Mouse (Mus musculus): ENCODE data around the gene Ppp1r13l. TPM values are rescaled to one million over a fixed set of nuclear protein-coding genes. Genes with fewer than 3 reads are reported as not detected.

The Ppp1r13l gene
- polyA plus RNA-seq, 1 experiment from 2014 or later: 8.1 TPM

GRCm38 (mm10) chr7:19402535-19403112 lies 43.1 kb downstream of the Ppp1r13l start:
- no peak overlapping the region for H3K9ac ChIP-seq
- H3K4me3 ChIP-seq: no peak overlapping the region
- H3K4me1 ChIP-seq: peaks cover 14% of the 10 kb centered on the region
- WGBS: 75% methylated on average over 9 of the region's 9 CpGs
- ATAC-seq (ENCODE audit: insufficient number of reproducible peaks, insufficient read depth, low FRiP score, low TSS enrichment): no peak
- H3K9me3 ChIP-seq: peaks cover 4% of the 10 kb centered on the region; the same call in 1 of the 2 replicates
- H3K4me2 ChIP-seq (replicated peaks): no peak overlapping the region
- H3K27me3 ChIP-seq: peaks cover 64% of the 10 kb centered on the region
- no peak overlapping the region for H3K27ac ChIP-seq
- H3K36me3 ChIP-seq: no peaks in the 10 kb centered on the region

- Histone ChIP-seq H3K4me3 (peak within 1 kb of the TSS; percentile 59), H3K27ac (0 out of 2 replicates have a peak within 1 kb of the TSS, but pooled peaks have one; percentile 41), H3K36me3 (no peaks in the 10 kb centered on the region), H3K4me2 (replicated peaks) (peak within 1 kb of the TSS; percentile 97), H3K27me3 (peaks cover 64% of the 10 kb centered on the region), H3K9me3 (peaks cover 4% of the 10 kb centered on the region; the same call in 1 of the 2 replicates), H3K4me1 (peaks cover 14% of the 10 kb centered on the region), H3K9ac (peak within 1 kb of the TSS; percentile 55)
- no peak for ATAC-seq (ENCODE audit: insufficient number of reproducible peaks, insufficient read depth, low FRiP score, low TSS enrichment)
- under 1% methylated on average over 62 of the region's 62 CpGs for WGBS
Measured at GRCm38 (mm10) chr7:19403731-19404296, 44.3 kb downstream of the Ppp1r13l start, which contains the start of gene Klc3. Klc3 (minus strand) TSS chr7:19404104.

- Histone ChIP-seq H3K36me3 (no peaks in the 10 kb centered on the region), H3K4me2 (replicated peaks) (peak within 1 kb of the TSS; percentile 97), H3K4me3 (peak within 1 kb of the TSS; percentile 59), H3K4me1 (peaks cover 14% of the 10 kb centered on the region), H3K27me3 (peaks cover 57% of the 10 kb centered on the region), H3K27ac (0 out of 2 replicates have a peak within 1 kb of the TSS, but pooled peaks have one; percentile 41), H3K9ac (peak within 1 kb of the TSS; percentile 55), H3K9me3 (peaks cover 4% of the 10 kb centered on the region; the same call in 1 of the 2 replicates)
- ATAC-seq (ENCODE audit: insufficient number of reproducible peaks, insufficient read depth, low FRiP score, low TSS enrichment): no peak
- 47% methylated on average over 7 of the region's 7 CpGs for WGBS
Measured at GRCm38 (mm10) chr7:19404476-19404875, 44.9 kb downstream of the Ppp1r13l start, which contains the start of gene Ckm. Ckm (plus strand) TSS chr7:19404776.

DNA sequence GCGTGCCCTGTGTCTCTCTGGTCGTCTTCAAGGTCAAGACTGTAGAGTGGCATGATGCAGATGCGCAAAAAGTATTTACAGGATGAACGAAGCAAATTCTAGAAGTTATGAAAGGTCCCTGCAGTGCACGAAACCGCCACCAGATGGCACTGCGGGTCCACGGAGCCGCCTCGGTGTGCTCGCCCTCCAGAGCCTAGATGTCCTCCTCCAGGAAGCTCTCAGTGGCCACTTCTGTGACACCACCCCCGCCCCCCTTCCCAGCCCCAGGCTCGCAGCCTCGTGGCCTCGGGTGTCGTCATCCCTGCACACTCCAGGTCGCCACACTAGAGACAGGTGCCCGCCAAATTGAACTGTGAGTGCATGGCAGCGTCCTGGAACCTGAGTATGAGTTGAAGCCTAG lies 45.9 kb downstream of the Ppp1r13l start:
- peak overlapping the region; percentile 32 for H3K4me2 ChIP-seq (replicated peaks)
- peaks cover 49% of the 10 kb centered on the region for H3K27me3 ChIP-seq
- no peak overlapping the region for H3K4me3 ChIP-seq
- H3K9me3 ChIP-seq: peaks cover 4% of the 10 kb centered on the region; the same call in 1 of the 2 replicates
- H3K27ac ChIP-seq: no peak overlapping the region
- 2% methylated on average over 19 of the region's 19 CpGs for WGBS
- H3K4me1 ChIP-seq: peaks cover 14% of the 10 kb centered on the region; the same call in 1 of the 2 replicates
- H3K36me3 ChIP-seq: no peaks in the 10 kb centered on the region
- no peak overlapping the region for H3K9ac ChIP-seq
- no peak for ATAC-seq (ENCODE audit: insufficient number of reproducible peaks, insufficient read depth, low FRiP score, low TSS enrichment)

DNA sequence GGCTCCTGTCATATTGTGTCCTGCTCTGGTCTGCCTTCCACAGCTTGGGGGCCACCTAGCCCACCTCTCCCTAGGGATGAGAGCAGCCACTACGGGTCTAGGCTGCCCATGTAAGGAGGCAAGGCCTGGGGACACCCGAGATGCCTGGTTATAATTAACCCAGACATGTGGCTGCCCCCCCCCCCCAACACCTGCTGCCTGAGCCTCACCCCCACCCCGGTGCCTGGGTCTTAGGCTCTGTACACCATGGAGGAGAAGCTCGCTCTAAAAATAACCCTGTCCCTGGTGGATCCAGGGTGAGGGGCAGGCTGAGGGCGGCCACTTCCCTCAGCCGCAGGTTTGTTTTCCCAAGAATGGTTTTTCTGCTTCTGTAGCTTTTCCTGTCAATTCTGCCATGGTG lies 50.2 kb downstream of the Ppp1r13l start:
- Histone ChIP-seq H3K4me1 (0 out of 2 replicates have a peak, but pooled peaks cover 6% of the 10 kb centered on the region), H3K4me3 (no peak overlapping the region), H3K36me3 (no peaks in the 10 kb centered on the region), H3K27me3 (peaks cover 15% of the 10 kb centered on the region), H3K9me3 (0 out of 2 replicates have a peak, but pooled peaks cover 4% of the 10 kb centered on the region), H3K27ac (no peak overlapping the region), H3K4me2 (replicated peaks) (no peak overlapping the region), H3K9ac (no peak overlapping the region)
- 41% methylated on average over 6 of the region's 6 CpGs for WGBS
- no peak for ATAC-seq (ENCODE audit: insufficient number of reproducible peaks, insufficient read depth, low FRiP score, low TSS enrichment)

GRCm38 (mm10) chr7:19410766-19411344 lies 51.3 kb downstream of the Ppp1r13l start:
- 0 out of 2 replicates have a peak, but pooled peaks cover 3% of the 10 kb centered on the region for H3K4me1 ChIP-seq
- H3K4me2 ChIP-seq (replicated peaks): no peak overlapping the region
- H3K36me3 ChIP-seq: no peaks in the 10 kb centered on the region
- H3K9ac ChIP-seq: no peak overlapping the region
- no peak for ATAC-seq (ENCODE audit: insufficient number of reproducible peaks, insufficient read depth, low FRiP score, low TSS enrichment)
- H3K9me3 ChIP-seq: 0 out of 2 replicates have a peak, but pooled peaks cover 4% of the 10 kb centered on the region
- no peak overlapping the region for H3K4me3 ChIP-seq
- peaks cover 10% of the 10 kb centered on the region; the same call in 1 of the 2 replicates for H3K27me3 ChIP-seq
- no peak overlapping the region for H3K27ac ChIP-seq
- WGBS: 77% methylated on average over 11 of the region's 11 CpGs

GRCm38 (mm10) chr7:19411783-19412182 lies 52.2 kb downstream of the Ppp1r13l start:
- Histone ChIP-seq H3K9me3 (0 out of 2 replicates have a peak, but pooled peaks cover 4% of the 10 kb centered on the region), H3K27ac (no peak overlapping the region), H3K4me3 (no peak overlapping the region), H3K9ac (no peak overlapping the region), H3K4me2 (replicated peaks) (no peak overlapping the region), H3K27me3 (peaks cover 14% of the 10 kb centered on the region; the same call in 1 of the 2 replicates), H3K36me3 (no peaks in the 10 kb centered on the region), H3K4me1 (0 out of 2 replicates have a peak, but pooled peaks cover 3% of the 10 kb centered on the region)
- ATAC-seq (ENCODE audit: insufficient number of reproducible peaks, insufficient read depth, low FRiP score, low TSS enrichment): no peak
- 75% methylated on average over 5 of the region's 5 CpGs for WGBS

GRCm38 (mm10) chr7:19413525-19413924 lies 54.0 kb downstream of the Ppp1r13l start:
- H3K27me3 ChIP-seq: peaks cover 30% of the 10 kb centered on the region
- H3K9ac ChIP-seq: no peak overlapping the region
- H3K4me3 ChIP-seq: no peak overlapping the region
- H3K4me1 ChIP-seq: 0 out of 2 replicates have a peak, but pooled peaks cover 3% of the 10 kb centered on the region
- whole genome bisulfite sequencing: 87% methylated on average over 3 of the region's 3 CpGs
- no peak for ATAC-seq (ENCODE audit: insufficient number of reproducible peaks, insufficient read depth, low FRiP score, low TSS enrichment)
- no peak overlapping the region for H3K27ac ChIP-seq
- H3K9me3 ChIP-seq: 0 out of 2 replicates have a peak, but pooled peaks cover 4% of the 10 kb centered on the region
- H3K36me3 ChIP-seq: no peaks in the 10 kb centered on the region
- no peak overlapping the region for H3K4me2 ChIP-seq (replicated peaks)

GRCm38 (mm10) chr7:19416590-19416989 lies 57.0 kb downstream of the Ppp1r13l start:
- Histone ChIP-seq H3K4me2 (replicated peaks) (no peak overlapping the region), H3K4me3 (no peak overlapping the region), H3K36me3 (no peaks in the 10 kb centered on the region), H3K9me3 (0 out of 2 replicates have a peak, but pooled peaks cover 4% of the 10 kb centered on the region), H3K4me1 (peaks cover 4% of the 10 kb centered on the region; the same call in 1 of the 2 replicates), H3K27me3 (peaks cover 55% of the 10 kb centered on the region), H3K9ac (no peak overlapping the region), H3K27ac (no peak overlapping the region)
- ATAC-seq (ENCODE audit: insufficient number of reproducible peaks, insufficient read depth, low FRiP score, low TSS enrichment): no peak
- 79% methylated on average over 15 of the region's 15 CpGs for WGBS

DNA sequence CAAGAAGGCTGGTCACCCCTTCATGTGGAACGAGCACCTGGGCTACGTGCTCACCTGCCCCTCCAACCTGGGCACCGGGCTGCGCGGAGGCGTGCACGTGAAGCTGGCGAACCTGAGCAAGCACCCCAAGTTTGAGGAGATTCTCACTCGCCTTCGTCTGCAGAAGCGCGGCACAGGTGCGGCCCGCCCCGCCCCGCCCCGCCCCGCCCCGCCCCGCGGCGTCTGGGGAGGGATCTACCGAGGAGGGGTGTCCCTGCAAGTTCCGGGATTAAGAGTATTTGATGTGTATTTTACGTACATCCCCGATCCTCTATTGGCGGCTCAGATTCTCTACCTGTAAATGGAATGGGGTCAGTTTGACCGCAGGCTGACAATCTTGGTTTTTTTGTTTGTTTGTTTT lies 60.6 kb downstream of the Ppp1r13l start:
- no peaks in the 10 kb centered on the region for H3K9me3 ChIP-seq
- 7% methylated on average over 28 of the region's 28 CpGs for WGBS
- no peak for ATAC-seq (ENCODE audit: insufficient number of reproducible peaks, insufficient read depth, low FRiP score, low TSS enrichment)
- H3K4me1 ChIP-seq: peaks cover 4% of the 10 kb centered on the region; the same call in 1 of the 2 replicates
- H3K36me3 ChIP-seq: peaks cover 6% of the 10 kb centered on the region; the same call in 1 of the 2 replicates
- no peak overlapping the region for H3K4me2 ChIP-seq (replicated peaks)
- no peak overlapping the region for H3K27ac ChIP-seq
- no peak overlapping the region for H3K9ac ChIP-seq
- H3K4me3 ChIP-seq: no peak overlapping the region
- H3K27me3 ChIP-seq: peaks cover 62% of the 10 kb centered on the region

DNA sequence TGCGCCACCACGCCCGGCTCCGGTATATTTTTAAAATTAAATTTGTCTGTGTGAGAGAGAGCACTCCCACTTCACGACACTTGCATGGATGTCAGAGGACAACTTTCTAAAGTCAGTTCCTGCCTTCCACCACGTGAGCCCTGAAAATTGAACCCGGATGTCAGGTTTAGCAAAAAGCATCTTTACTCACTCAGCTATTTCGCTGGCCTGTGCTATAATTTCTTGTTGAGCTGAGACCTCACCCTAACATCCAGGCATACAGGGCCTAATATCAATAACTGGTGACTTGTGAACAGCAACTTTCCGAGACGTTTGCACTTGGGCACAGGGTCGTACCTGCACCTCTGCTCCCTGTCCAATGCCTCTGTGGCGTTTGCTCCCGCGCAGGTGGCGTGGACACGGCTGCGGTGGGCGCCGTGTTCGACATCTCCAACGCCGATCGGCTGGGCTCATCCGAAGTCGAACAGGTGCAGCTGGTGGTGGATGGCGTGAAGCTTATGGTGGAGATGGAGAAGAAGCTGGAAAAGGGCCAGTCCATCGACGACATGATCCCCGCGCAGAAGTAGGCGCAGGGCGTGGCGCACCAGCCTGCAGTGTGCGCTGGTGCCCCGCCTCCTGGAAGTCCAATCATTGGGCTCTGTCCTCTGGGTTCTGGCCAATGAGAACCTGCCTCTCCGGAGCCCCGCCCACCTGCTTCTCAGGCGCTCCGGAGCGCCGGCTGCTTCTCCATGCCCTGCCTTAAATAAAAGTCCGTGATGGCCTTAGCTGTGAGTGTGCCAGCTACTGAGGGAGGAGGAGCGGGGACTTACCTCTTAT lies 61.5 kb downstream of the Ppp1r13l start:
- Histone ChIP-seq H3K4me1 (peaks cover 4% of the 10 kb centered on the region; the same call in 1 of the 2 replicates), H3K4me2 (replicated peaks) (peak overlapping the region; percentile 54), H3K9me3 (no peaks in the 10 kb centered on the region), H3K4me3 (peak overlapping the region; percentile 25), H3K27ac (no peak overlapping the region), H3K27me3 (peaks cover 57% of the 10 kb centered on the region), H3K9ac (no peak overlapping the region), H3K36me3 (peaks cover 14% of the 10 kb centered on the region)
- 12% methylated on average over 43 of the region's 43 CpGs for WGBS
- peak; percentile 86 for ATAC-seq (ENCODE audit: insufficient number of reproducible peaks, insufficient read depth, low FRiP score, low TSS enrichment)
